Mouse (Mus musculus): ENCODE measurements around the gene Cisd3. TPM values are rescaled to one million over a fixed set of nuclear protein-coding genes. Genes with fewer than 3 reads are reported as not detected.
"Not testable (repeated sequence)": the region's sequence is repeated elsewhere in the genome, so short reads cannot be mapped to it uniquely, and the experiment has no call there.

Cisd3 gene
- 14.6 and 15.4 TPM in 2 replicates for polyA plus RNA-seq (2015; fragmentation: Nextera tagmentation; extraction: Ambion mirVana)

- Histone ChIP-seq H3K9me3 (ENCODE audit: control insufficient read depth, low read length) (no peaks in the 10 kb centered on the region), H3K27me3 (replicated peaks; ENCODE audit: control insufficient read depth, insufficient read depth, low read length) (no peaks in the 10 kb centered on the region), H3K36me3 (ENCODE audit: control insufficient read depth, insufficient read depth) (peaks cover 12% of the 10 kb centered on the region), H3K27ac (ENCODE audit: low read length) (no peak within 1 kb of the TSS), H3K4me2 (ENCODE audit: low read length) (peak within 1 kb of the TSS; percentile 68), H3K9ac (replicated peaks; ENCODE audit: low read depth, low read length) (peak within 1 kb of the TSS; percentile 53), H3K4me1 (replicated peaks; ENCODE audit: control insufficient read depth, insufficient read depth, low read length) (peaks cover 10% of the 10 kb centered on the region), H3K4me3 (replicated peaks; ENCODE audit: low read length) (peak within 1 kb of the TSS; percentile 39)
- under 1% methylated on average over 41 of the region's 43 CpGs for WGBS
- ATAC-seq: peak; percentile 77
These were observed at the start of gene Cisd3 for GRCm38 (mm10) chr11:97685613-97686321. TSS of gene Cisd3 (plus strand) at chr11:97685826.

GRCm38 (mm10) chr11:97641668-97642067, 44.0 kb upstream of the Cisd3 start:
- whole genome bisulfite sequencing: 72% methylated on average over 8 of the region's 8 CpGs
- H3K4me3 ChIP-seq (replicated peaks; ENCODE audit: low read length): no peak overlapping the region
- H3K4me2 ChIP-seq (ENCODE audit: low read length): no peak overlapping the region
- H3K9ac ChIP-seq (replicated peaks; ENCODE audit: low read depth, low read length): no peak overlapping the region
- no peak overlapping the region for H3K27ac ChIP-seq (ENCODE audit: low read length)
- no peaks in the 10 kb centered on the region for H3K36me3 ChIP-seq (ENCODE audit: control insufficient read depth, insufficient read depth)
- H3K4me1 ChIP-seq (replicated peaks; ENCODE audit: control insufficient read depth, insufficient read depth, low read length): no peaks in the 10 kb centered on the region
- H3K9me3 ChIP-seq (ENCODE audit: control insufficient read depth, low read length): 0 out of 2 replicates have a peak, but pooled peaks cover 3% of the 10 kb centered on the region
- no peak for ATAC-seq
- H3K27me3 ChIP-seq (replicated peaks; ENCODE audit: control insufficient read depth, insufficient read depth, low read length): no peaks in the 10 kb centered on the region

GRCm38 (mm10) chr11:97642746-97643145, 42.9 kb upstream of the Cisd3 start:
- Histone ChIP-seq H3K9ac (replicated peaks; ENCODE audit: low read depth, low read length) (no peak overlapping the region), H3K27me3 (replicated peaks; ENCODE audit: control insufficient read depth, insufficient read depth, low read length) (no peaks in the 10 kb centered on the region), H3K4me2 (ENCODE audit: low read length) (no peak overlapping the region), H3K4me3 (replicated peaks; ENCODE audit: low read length) (no peak overlapping the region), H3K4me1 (replicated peaks; ENCODE audit: control insufficient read depth, insufficient read depth, low read length) (no peaks in the 10 kb centered on the region), H3K9me3 (ENCODE audit: control insufficient read depth, low read length) (0 out of 2 replicates have a peak, but pooled peaks cover 3% of the 10 kb centered on the region), H3K36me3 (ENCODE audit: control insufficient read depth, insufficient read depth) (no peaks in the 10 kb centered on the region), H3K27ac (ENCODE audit: low read length) (no peak overlapping the region)
- ATAC-seq: no peak
- WGBS: 46% methylated on average over 2 of the region's 2 CpGs

- no peak overlapping the region for H3K27ac ChIP-seq (ENCODE audit: low read length)
- H3K9me3 ChIP-seq (ENCODE audit: control insufficient read depth, low read length): 0 out of 2 replicates have a peak, but pooled peaks cover 3% of the 10 kb centered on the region
These were observed 42.1 kb upstream of the Cisd3 start for GRCm38 (mm10) chr11:97643380-97644055.

GRCm38 (mm10) chr11:97644834-97645233, 40.8 kb upstream of the Cisd3 start:
- H3K36me3 ChIP-seq (ENCODE audit: control insufficient read depth, insufficient read depth): no peaks in the 10 kb centered on the region
- H3K9me3 ChIP-seq (ENCODE audit: control insufficient read depth, low read length): 0 out of 2 replicates have a peak, but pooled peaks cover 3% of the 10 kb centered on the region
- H3K4me2 ChIP-seq (ENCODE audit: low read length): no peak overlapping the region
- no peak overlapping the region for H3K27ac ChIP-seq (ENCODE audit: low read length)
- 2% methylated on average over 6 of the region's 6 CpGs for WGBS
- H3K9ac ChIP-seq (replicated peaks; ENCODE audit: low read depth, low read length): no peak overlapping the region
- H3K4me1 ChIP-seq (replicated peaks; ENCODE audit: control insufficient read depth, insufficient read depth, low read length): no peaks in the 10 kb centered on the region
- ATAC-seq: no peak
- H3K4me3 ChIP-seq (replicated peaks; ENCODE audit: low read length): no peak overlapping the region
- H3K27me3 ChIP-seq (replicated peaks; ENCODE audit: control insufficient read depth, insufficient read depth, low read length): no peaks in the 10 kb centered on the region

More at GRCm38 (mm10) chr11:97643380-97644055, 42.1 kb upstream of the Cisd3 start:
- 79% methylated on average over 8 of the region's 8 CpGs for WGBS
- H3K36me3 ChIP-seq (ENCODE audit: control insufficient read depth, insufficient read depth): no peaks in the 10 kb centered on the region
- no peak for ATAC-seq
- no peak overlapping the region for H3K9ac ChIP-seq (replicated peaks; ENCODE audit: low read depth, low read length)
- H3K27me3 ChIP-seq (replicated peaks; ENCODE audit: control insufficient read depth, insufficient read depth, low read length): no peaks in the 10 kb centered on the region
- H3K4me1 ChIP-seq (replicated peaks; ENCODE audit: control insufficient read depth, insufficient read depth, low read length): no peaks in the 10 kb centered on the region
- H3K4me3 ChIP-seq (replicated peaks; ENCODE audit: low read length): no peak overlapping the region
- no peak overlapping the region for H3K4me2 ChIP-seq (ENCODE audit: low read length)

- 91% methylated on average over 3 of the region's 4 CpGs for WGBS
These were observed 37.1 kb upstream of the Cisd3 start for GRCm38 (mm10) chr11:97648541-97648940.

GRCm38 (mm10) chr11:97650341-97650740, 35.3 kb upstream of the Cisd3 start:
- H3K9me3 ChIP-seq (ENCODE audit: control insufficient read depth, low read length): no peaks in the 10 kb centered on the region

More at GRCm38 (mm10) chr11:97648541-97648940, 37.1 kb upstream of the Cisd3 start:
- H3K27me3 ChIP-seq (replicated peaks; ENCODE audit: control insufficient read depth, insufficient read depth, low read length); H3K9ac ChIP-seq (replicated peaks; ENCODE audit: low read depth, low read length); H3K27ac ChIP-seq (ENCODE audit: low read length); H3K4me3 ChIP-seq (replicated peaks; ENCODE audit: low read length); H3K4me2 ChIP-seq (ENCODE audit: low read length); H3K36me3 ChIP-seq (ENCODE audit: control insufficient read depth, insufficient read depth); ATAC-seq; H3K9me3 ChIP-seq (ENCODE audit: control insufficient read depth, low read length); H3K4me1 ChIP-seq (replicated peaks; ENCODE audit: control insufficient read depth, insufficient read depth, low read length): not testable (repeated sequence)

GRCm38 (mm10) chr11:97653376-97653775, 32.2 kb upstream of the Cisd3 start:
- WGBS: 93% methylated on average over 11 of the region's 11 CpGs
- H3K27ac ChIP-seq (ENCODE audit: low read length); H3K4me2 ChIP-seq (ENCODE audit: low read length); ATAC-seq; H3K27me3 ChIP-seq (replicated peaks; ENCODE audit: control insufficient read depth, insufficient read depth, low read length); H3K4me1 ChIP-seq (replicated peaks; ENCODE audit: control insufficient read depth, insufficient read depth, low read length); H3K9ac ChIP-seq (replicated peaks; ENCODE audit: low read depth, low read length); H3K9me3 ChIP-seq (ENCODE audit: control insufficient read depth, low read length); H3K4me3 ChIP-seq (replicated peaks; ENCODE audit: low read length); H3K36me3 ChIP-seq (ENCODE audit: control insufficient read depth, insufficient read depth): not testable (repeated sequence)

More at GRCm38 (mm10) chr11:97650341-97650740, 35.3 kb upstream of the Cisd3 start:
- no peaks in the 10 kb centered on the region for H3K27me3 ChIP-seq (replicated peaks; ENCODE audit: control insufficient read depth, insufficient read depth, low read length)
- no peak overlapping the region for H3K4me2 ChIP-seq (ENCODE audit: low read length)
- H3K9ac ChIP-seq (replicated peaks; ENCODE audit: low read depth, low read length): no peak overlapping the region
- H3K4me3 ChIP-seq (replicated peaks; ENCODE audit: low read length): no peak overlapping the region
- WGBS: 38% methylated on average over 5 of the region's 5 CpGs
- no peaks in the 10 kb centered on the region for H3K36me3 ChIP-seq (ENCODE audit: control insufficient read depth, insufficient read depth)
- no peak overlapping the region for H3K27ac ChIP-seq (ENCODE audit: low read length)
- ATAC-seq: no peak
- peaks cover 2% of the 10 kb centered on the region; the same call in 1 of the 2 replicates for H3K4me1 ChIP-seq (replicated peaks; ENCODE audit: control insufficient read depth, insufficient read depth, low read length)

GRCm38 (mm10) chr11:97654210-97654609, 31.4 kb upstream of the Cisd3 start:
- H3K27me3 ChIP-seq (replicated peaks; ENCODE audit: control insufficient read depth, insufficient read depth, low read length): no peaks in the 10 kb centered on the region
- no peak overlapping the region for H3K4me3 ChIP-seq (replicated peaks; ENCODE audit: low read length)
- 95% methylated on average over 2 of the region's 2 CpGs for WGBS
- H3K27ac ChIP-seq (ENCODE audit: low read length): no peak overlapping the region
- no peak for ATAC-seq
- no peaks in the 10 kb centered on the region for H3K36me3 ChIP-seq (ENCODE audit: control insufficient read depth, insufficient read depth)
- H3K4me1 ChIP-seq (replicated peaks; ENCODE audit: control insufficient read depth, insufficient read depth, low read length): peaks cover 3% of the 10 kb centered on the region
- H3K9me3 ChIP-seq (ENCODE audit: control insufficient read depth, low read length): no peaks in the 10 kb centered on the region
- no peak overlapping the region for H3K4me2 ChIP-seq (ENCODE audit: low read length)
- no peak overlapping the region for H3K9ac ChIP-seq (replicated peaks; ENCODE audit: low read depth, low read length)

All from forebrain, embryonic 16.5 days (tissue).